ENCODE assay signal across 9 mouse cellular contexts in the genomic region with DNA sequence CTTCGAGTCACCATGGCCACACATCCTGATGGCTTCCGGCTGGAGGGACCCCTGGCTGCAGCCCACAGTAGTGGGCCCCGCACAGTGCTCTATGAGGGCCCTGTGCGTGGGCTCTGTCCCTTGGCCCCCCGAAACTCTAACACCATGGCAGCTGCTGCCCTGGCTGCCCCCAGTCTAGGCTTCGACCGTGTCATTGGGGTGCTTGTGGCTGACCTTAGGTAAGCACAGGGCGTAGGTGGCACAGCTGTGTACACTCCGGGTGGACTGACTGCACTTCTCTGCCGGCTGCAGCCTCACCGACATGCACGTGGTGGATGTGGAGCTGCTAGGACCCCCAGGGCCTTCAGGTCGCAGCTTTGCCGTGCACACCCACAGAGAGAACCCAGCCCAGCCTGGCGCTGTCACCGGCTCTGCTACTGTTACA. TPM values are rescaled to one million over a fixed set of nuclear protein-coding genes. Genes with fewer than 3 reads are reported as not detected.
DNase-seq lines count a peak whose midpoint lies in the region; ATAC-seq and TF ChIP-seq lines count a peak whose summit lies in the region.
"Had no signal": no experiment of that assay in that cellular context is flagged by ENCODE, and none has a peak within 500 bp of the region (broad histone marks: within the 10 kb centered on the region; RNA-seq: fewer than 3 reads in every experiment).

No protein-coding gene starts in this region.

- 0 out of 2 replicates have a peak, but pooled peaks cover 5% of the 10 kb centered on the region for H3K36me3 ChIP-seq in heart, embryonic 15.5 days
- H3K36me3 ChIP-seq in forebrain, postnatal 0 days (ENCODE audit: insufficient read depth): peaks cover 26% of the 10 kb centered on the region
- peaks cover 5% of the 10 kb centered on the region for H3K36me3 ChIP-seq in liver, postnatal 0 days (replicated peaks; ENCODE audit: insufficient read depth, low read length)

- H3K27ac ChIP-seq in heart, embryonic 15.5 days: 0 out of 2 replicates have a peak overlapping the region, but pooled peaks have one; percentile 25
- 0 out of 2 replicates have a peak overlapping the region, but pooled peaks have one; percentile 13 for H3K27ac ChIP-seq in cortical plate, adult 2 months (ENCODE audit: insufficient read depth, low read length)
- H3K27ac ChIP-seq in forebrain, postnatal 0 days (ENCODE audit: low read depth, low read length): peak overlapping the region; percentile 11
- peak overlapping the region; percentile 66 for H3K27ac ChIP-seq in liver, postnatal 0 days (ENCODE audit: low read depth)
- H3K27ac ChIP-seq: macrophage had no signal

- H3K4me3 ChIP-seq in heart, embryonic 15.5 days: no peak overlapping the region; the same call in 1 of the 2 replicates
- H3K4me3 ChIP-seq in cortical plate, adult 2 months (ENCODE audit: insufficient read depth, low read length): no peak overlapping the region
- H3K4me3 ChIP-seq in forebrain, postnatal 0 days (ENCODE audit: low read depth, low read length): no peak overlapping the region
- no peak overlapping the region for H3K4me3 ChIP-seq in liver, postnatal 0 days (ENCODE audit: low read depth, low read length)

- WGBS in heart, embryonic 15.5 days: 78% methylated on average over 16 of the region's 16 CpGs
- WGBS in forebrain, postnatal 0 days: 79% methylated on average over 16 of the region's 16 CpGs
- WGBS in liver, postnatal 0 days (ENCODE audit: insufficient replicate concordance): 80% methylated on average over 16 of the region's 16 CpGs

- no peak for TF ChIP-seq CTCF in cortical plate, adult 2 months (IDR thresholded peaks at IDR 0.05; ENCODE audit: extremely low read depth, insufficient read depth, low read length)
- no peak for TF ChIP-seq CTCF in forebrain, postnatal 0 days (IDR thresholded peaks at IDR 0.05; ENCODE audit: low read depth)
- TF ChIP-seq CTCF in liver, postnatal 0 days (IDR thresholded peaks at IDR 0.05; ENCODE audit: low read depth): no peak

- ATAC-seq in heart, embryonic 15.5 days (replicated peaks; ENCODE audit: insufficient number of reproducible peaks, insufficient read depth, low FRiP score, low read depth): no peak
- no peak for ATAC-seq in forebrain, postnatal 0 days
- ATAC-seq in liver, postnatal 0 days: no peak
- ATAC-seq in inflammation-experienced regulatory T-cells, adult 6 months: no peak

- H3K9ac ChIP-seq in heart, embryonic 15.5 days: no peak overlapping the region
- no peak overlapping the region for H3K9ac ChIP-seq in forebrain, postnatal 0 days
- no peak overlapping the region for H3K9ac ChIP-seq in liver, postnatal 0 days (replicated peaks)

- H3K4me1 ChIP-seq in heart, embryonic 15.5 days (replicated peaks): peaks cover 61% of the 10 kb centered on the region
- H3K4me1 ChIP-seq in cortical plate, adult 2 months (ENCODE audit: control insufficient read depth, insufficient read depth, low read length): peaks cover 6% of the 10 kb centered on the region; the same call in 1 of the 2 replicates
- peaks cover 24% of the 10 kb centered on the region for H3K4me1 ChIP-seq in forebrain, postnatal 0 days (ENCODE audit: insufficient read depth)
- peaks cover 36% of the 10 kb centered on the region for H3K4me1 ChIP-seq in liver, postnatal 0 days (ENCODE audit: insufficient read depth)

- no peaks in the 10 kb centered on the region for H3K9me3 ChIP-seq in heart, embryonic 15.5 days (replicated peaks)
- H3K9me3 ChIP-seq in forebrain, postnatal 0 days (ENCODE audit: low read length): no peaks in the 10 kb centered on the region
- H3K9me3 ChIP-seq in liver, postnatal 0 days (ENCODE audit: low read length): no peaks in the 10 kb centered on the region

- DNase-seq in heart, adult 9 months (ENCODE audit: low spot score in 2 of 2): no peak
- DNase-seq in forebrain, postnatal 0 days: no peak
- peak; percentile 16 for DNase-seq in liver, postnatal 0 days
- DNase-seq in urinary bladder, postnatal 25 days (ENCODE audit: low spot score): no peak
- no peak for DNase-seq in ovary, postnatal 10 days (ENCODE audit: low spot score)

- peaks cover 19% of the 10 kb centered on the region for H3K27me3 ChIP-seq in heart, embryonic 15.5 days
- no peaks in the 10 kb centered on the region for H3K27me3 ChIP-seq in forebrain, postnatal 0 days (ENCODE audit: insufficient read depth, low read length)
- H3K27me3 ChIP-seq in liver, postnatal 0 days (ENCODE audit: insufficient read depth, low read length): peaks cover 24% of the 10 kb centered on the region

- TF ChIP-seq EP300 in liver, postnatal 0 days (IDR thresholded peaks at IDR 0.05; ENCODE audit: low read depth): no peak

- no peak for TF ChIP-seq POLR2A in cortical plate, adult 2 months (IDR thresholded peaks at IDR 0.05; ENCODE audit: extremely low read depth, insufficient read depth, low read length)

- no peak overlapping the region for H3K4me2 ChIP-seq in heart, embryonic 15.5 days
- H3K4me2 ChIP-seq in forebrain, postnatal 0 days (ENCODE audit: low read depth): no peak overlapping the region
- H3K4me2 ChIP-seq in liver, postnatal 0 days (ENCODE audit: low read depth, low read length): peak overlapping the region; percentile 89

RNA-seq across cellular contexts. Expression of a gene that starts 0.9 kb away (rescaled TPM):
- polyA plus RNA-seq in heart, embryonic 15.5 days (2015; fragmentation: Nextera tagmentation; extraction: Ambion mirVana): 134 and 146 TPM in 2 replicates
- polyA plus RNA-seq in cortical plate, adult 2 months (2012; rRNA removed): 232 and 256 TPM in 2 replicates
- 27.6 and 39.3 TPM in 2 replicates for total RNA-seq in forebrain, postnatal 0 days (2014; rRNA removed)
- polyA plus RNA-seq in forebrain, postnatal 0 days (2015; fragmentation: Nextera tagmentation; extraction: Ambion mirVana): 28.6 and 31.7 TPM in 2 replicates
- polyA plus RNA-seq in liver, postnatal 0 days (2015; fragmentation: Nextera tagmentation; extraction: Ambion mirVana): 59.7 and 63.1 TPM in 2 replicates
- polyA plus RNA-seq in inflammation-experienced regulatory T-cells, adult 6 months (2017; shearing (Covaris generic)): 10 to 100 TPM; 46.9 to 62.6 (median 47.0) TPM

RNA-seq across cellular contexts. Expression of a gene that starts 1.7 kb away (rescaled TPM):
- polyA plus RNA-seq in heart, embryonic 15.5 days (2015; fragmentation: Nextera tagmentation; extraction: Ambion mirVana): 0.43 and 0.74 TPM in 2 replicates
- 8.2 and 8.7 TPM in 2 replicates for polyA plus RNA-seq in cortical plate, adult 2 months (2012; rRNA removed)
- total RNA-seq in forebrain, postnatal 0 days (2014; rRNA removed): 4.4 and 20.3 TPM in 2 replicates
- polyA plus RNA-seq in forebrain, postnatal 0 days (2015; fragmentation: Nextera tagmentation; extraction: Ambion mirVana): 1.6 and 2.2 TPM in 2 replicates
- polyA plus RNA-seq in liver, postnatal 0 days (2015; fragmentation: Nextera tagmentation; extraction: Ambion mirVana): 38.9 and 44.3 TPM in 2 replicates
- not detected for polyA plus RNA-seq in inflammation-experienced regulatory T-cells, adult 6 months (2017; shearing (Covaris generic))
- polyA plus RNA-seq: macrophage had no signal

RNA-seq across cellular contexts. Expression of a gene that starts 29.4 kb away (rescaled TPM):
- 81.6 and 109 TPM in 2 replicates for polyA plus RNA-seq in heart, embryonic 15.5 days (2015; fragmentation: Nextera tagmentation; extraction: Ambion mirVana)
- 297 and 308 TPM in 2 replicates for polyA plus RNA-seq in cortical plate, adult 2 months (2012; rRNA removed)
- 212 and 238 TPM in 2 replicates for total RNA-seq in forebrain, postnatal 0 days (2014; rRNA removed)
- polyA plus RNA-seq in forebrain, postnatal 0 days (2015; fragmentation: Nextera tagmentation; extraction: Ambion mirVana): 168 and 171 TPM in 2 replicates
- 32.4 and 35.9 TPM in 2 replicates for polyA plus RNA-seq in liver, postnatal 0 days (2015; fragmentation: Nextera tagmentation; extraction: Ambion mirVana)
- 10 to 100 TPM; 21.0 to 22.5 (median 22.3) TPM for polyA plus RNA-seq in inflammation-experienced regulatory T-cells, adult 6 months (2017; shearing (Covaris generic))

RNA-seq across cellular contexts. Expression of a gene that starts 29.5 kb away (rescaled TPM):
- 8.7 and 11.5 TPM in 2 replicates for polyA plus RNA-seq in heart, embryonic 15.5 days (2015; fragmentation: Nextera tagmentation; extraction: Ambion mirVana)
- polyA plus RNA-seq in cortical plate, adult 2 months (2012; rRNA removed): 27.0 and 29.4 TPM in 2 replicates
- total RNA-seq in forebrain, postnatal 0 days (2014; rRNA removed): 21.1 and 22.0 TPM in 2 replicates
- polyA plus RNA-seq in forebrain, postnatal 0 days (2015; fragmentation: Nextera tagmentation; extraction: Ambion mirVana): 23.1 and 27.2 TPM in 2 replicates
- 3.3 and 4.1 TPM in 2 replicates for polyA plus RNA-seq in liver, postnatal 0 days (2015; fragmentation: Nextera tagmentation; extraction: Ambion mirVana)
- 1 to 10 TPM; 2.7 to 5.2 (median 3.9) TPM for polyA plus RNA-seq in inflammation-experienced regulatory T-cells, adult 6 months (2017; shearing (Covaris generic))

RNA-seq across cellular contexts. Expression of a gene that starts 38.1 kb away (rescaled TPM):
- 1.8 TPM in 2 replicates for polyA plus RNA-seq in heart, embryonic 15.5 days (2015; fragmentation: Nextera tagmentation; extraction: Ambion mirVana)
- polyA plus RNA-seq in cortical plate, adult 2 months (2012; rRNA removed): 190 and 192 TPM in 2 replicates
- total RNA-seq in forebrain, postnatal 0 days (2014; rRNA removed): 347 and 391 TPM in 2 replicates
- 19.5 and 22.2 TPM in 2 replicates for polyA plus RNA-seq in forebrain, postnatal 0 days (2015; fragmentation: Nextera tagmentation; extraction: Ambion mirVana)
- polyA plus RNA-seq in liver, postnatal 0 days (2015; fragmentation: Nextera tagmentation; extraction: Ambion mirVana): not detected in 2 replicates
- polyA plus RNA-seq in inflammation-experienced regulatory T-cells, adult 6 months (2017; shearing (Covaris generic)): not detected
- polyA plus RNA-seq: macrophage had no signal

Comparison
In these comparisons a context has a peak if more than half of its experiments do, and no peak if none do; other contexts are left out.
1. H3K27ac ChIP-seq: peak in every context shown above with its lines; median percentile 66 in liver, postnatal 0 days; 25 in heart, embryonic 15.5 days; 13 in cortical plate, adult 2 months; 11 in forebrain, postnatal 0 days.